Mouse (Mus musculus): ENCODE measurements around the gene Armc9.

- TF ChIP-seq CTCF (IDR thresholded peaks at IDR 0.05; ENCODE audit: low read depth, low read length) (no peak), POLR2A (IDR thresholded peaks at IDR 0.05; ENCODE audit: extremely low read depth, insufficient read depth, low read length) (no peak)
These were observed 61.8 kb downstream of the Armc9 start for GRCm38 (mm10) chr1:86216412-86216811.

Data from liver, adult 2 months (tissue).